Mouse (Mus musculus) cerebellum, adult 2 months (tissue): ENCODE measurements around the gene Card11. TPM values are rescaled to one million over a fixed set of nuclear protein-coding genes. Genes with fewer than 3 reads are reported as not detected.

Source experiments
- DNase-seq, 2 experiments: peaks; one replicate each; pipeline ENCODE4 v3.0.0; 2021
- H3K27ac ChIP-seq: fragments of 200-500 bp; 2 replicates; pipeline ENCODE4 v1.5.1; 2012; ENCODE audit warnings: low read length, control low read depth, inconsistent platforms; ENCODE audit not compliant: insufficient read depth
- H3K27me3 ChIP-seq: fragments of 200-500 bp; 2 replicates; pipeline ENCODE4 v1.6.1; 2012; ENCODE audit warnings: inconsistent platforms, mild to moderate bottlenecking, low read length, moderate library complexity; ENCODE audit not compliant: control insufficient read depth, insufficient read depth
- H3K4me1 ChIP-seq: fragments of 200-500 bp; 2 replicates; pipeline ENCODE4 v1.6.1; 2011; ENCODE audit warnings: low read length; ENCODE audit not compliant: control insufficient read depth, insufficient read depth
- H3K4me3 ChIP-seq: fragments of 200-500 bp; replicated peaks from 2 replicates; pipeline ENCODE3; 2011; ENCODE audit warnings: mild to moderate bottlenecking, low read depth, low read length, control low read depth; ENCODE audit not compliant: insufficient read depth
- CTCF ChIP-seq: fragments of 200-500 bp; IDR thresholded peaks from 2 replicates; pipeline ENCODE4 v1.5.1; 2011; ENCODE audit warnings: low read depth, mild to moderate bottlenecking, control low read depth, low read length, moderate library complexity, borderline replicate concordance; ENCODE audit not compliant: insufficient read depth
- POLR2A ChIP-seq: fragments of 200-500 bp; IDR thresholded peaks from 2 replicates; pipeline ENCODE4 v1.6.1; 2011; ENCODE audit warnings: low read length, control low read depth, borderline replicate concordance; ENCODE audit not compliant: insufficient read depth
- WGBS: fragments of 180-500 bp; shearing (Covaris S2); methylation state at CpG from one replicate; pipeline ENCODE4 v1.1.7; 2018; 5-methylcytosine and 5-hydroxymethylcytosine counted together
- polyA plus RNA-seq: library from polyadenylated mRNA; depleted of rRNA; stranded (reverse); fragments of >200 nt; gene quantifications from 2 replicates; pipeline ENCODE4 v1.2.3, GENCODE M21; 2012; rRNA removed

Card11 gene
- polyA plus RNA-seq, 1 experiment, result 0.44 TPM

DNA sequence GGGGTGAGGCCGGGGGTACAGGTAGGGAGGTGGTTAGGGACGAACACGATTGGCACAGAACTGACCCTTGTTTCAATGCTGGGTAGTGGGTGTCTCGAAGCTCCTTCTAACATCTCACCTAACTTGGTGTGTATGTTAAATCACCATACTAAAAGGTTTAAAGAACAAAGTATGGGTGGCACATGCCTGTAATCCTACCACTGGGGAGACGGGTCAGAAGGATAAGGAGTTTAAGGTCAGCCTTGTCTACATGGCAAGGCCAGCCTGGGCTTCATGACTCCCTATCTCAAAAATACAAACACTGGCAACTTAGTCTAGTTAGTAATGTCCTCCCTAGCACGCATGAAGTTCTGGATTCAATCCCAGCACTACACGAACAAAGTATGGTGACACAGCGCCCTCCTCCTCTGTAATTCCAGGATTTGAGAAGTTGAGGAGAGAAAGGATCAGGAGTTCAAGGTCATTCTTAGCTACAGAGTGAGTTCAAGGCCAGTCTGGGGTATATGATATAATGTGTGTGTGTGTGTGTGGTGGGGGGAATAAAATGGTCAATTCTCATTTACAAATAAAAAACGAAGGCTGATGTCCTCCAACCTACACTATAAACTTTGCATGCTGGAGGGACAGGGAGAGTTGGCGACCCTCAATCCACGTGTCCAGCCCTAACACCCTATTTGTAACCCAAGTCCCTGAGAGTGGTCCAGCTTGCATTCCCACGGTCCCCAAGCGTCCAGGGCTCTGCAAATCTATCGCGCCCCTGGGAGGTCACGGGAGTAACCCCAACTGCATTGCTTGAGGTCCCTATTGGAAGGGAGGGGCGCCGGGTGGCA, 171.1 kb downstream of the Card11 start:
- no peak for TF ChIP-seq POLR2A
- no peak for TF ChIP-seq CTCF
- no peak for DNase-seq
- 30% methylated on average over 18 of the region's 18 CpGs for WGBS

DNA sequence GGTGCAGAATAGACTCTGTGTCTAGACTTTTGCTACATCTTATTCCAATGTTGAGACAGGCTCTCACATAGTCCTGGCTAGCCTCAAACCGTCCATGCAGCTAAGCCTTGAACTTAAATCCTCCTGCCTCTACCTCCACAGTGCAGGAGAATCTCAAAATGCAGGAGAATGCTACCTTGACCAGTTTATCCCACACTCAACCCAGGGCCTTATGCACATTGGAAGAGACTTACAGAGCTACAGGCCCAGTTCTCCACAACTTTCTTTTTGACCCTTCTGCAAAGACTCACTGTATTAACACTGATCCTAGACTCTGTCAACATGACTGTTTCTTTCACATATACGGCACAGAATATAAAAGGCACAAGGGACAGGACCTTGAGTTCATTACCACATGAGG, 172.0 kb downstream of the Card11 start:
- Histone ChIP-seq H3K27ac (no peak overlapping the region), H3K27me3 (no peaks in the 10 kb centered on the region), H3K4me3 (no peak overlapping the region), H3K4me1 (no peaks in the 10 kb centered on the region; the same call in 1 of the 2 replicates)
- WGBS, result 57% methylated on average over 2 of the region's 2 CpGs
- no peak for DNase-seq
- TF ChIP-seq POLR2A, result no peak
- no peak for TF ChIP-seq CTCF

More for the DNA sequence above, 171.1 kb downstream of the Card11 start:
- Histone ChIP-seq H3K27ac (no peak overlapping the region), H3K4me1 (no peaks in the 10 kb centered on the region; the same call in 1 of the 2 replicates), H3K4me3 (peak overlapping the region; percentile 88), H3K27me3 (no peaks in the 10 kb centered on the region)

DNA sequence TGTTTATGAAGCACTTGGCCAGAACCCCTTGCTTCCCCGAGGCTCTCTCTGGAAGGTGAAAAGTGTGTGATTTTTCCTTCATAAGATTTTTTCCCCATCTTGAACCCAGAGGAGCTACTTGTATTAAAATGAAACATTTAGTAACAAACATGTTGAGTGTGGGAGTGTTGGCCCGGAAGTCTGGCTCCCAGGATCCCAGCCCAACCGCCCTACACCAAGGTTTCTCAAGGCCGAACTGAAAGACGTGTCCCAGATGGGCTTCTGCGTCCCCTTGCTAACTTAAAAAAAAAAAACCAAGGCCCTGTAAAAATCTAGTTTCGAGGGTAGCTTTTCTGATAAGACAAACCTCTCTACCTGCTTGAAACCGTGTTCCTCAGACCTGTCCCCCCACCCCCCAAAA, 172.5 kb downstream of the Card11 start:
- Histone ChIP-seq H3K27ac (no peak overlapping the region), H3K4me1 (no peaks in the 10 kb centered on the region; the same call in 1 of the 2 replicates), H3K4me3 (no peak overlapping the region), H3K27me3 (no peaks in the 10 kb centered on the region)
- 62% methylated on average over 8 of the region's 8 CpGs for WGBS
- no peak for DNase-seq
- TF ChIP-seq POLR2A, result no peak
- TF ChIP-seq CTCF, result no peak

DNA sequence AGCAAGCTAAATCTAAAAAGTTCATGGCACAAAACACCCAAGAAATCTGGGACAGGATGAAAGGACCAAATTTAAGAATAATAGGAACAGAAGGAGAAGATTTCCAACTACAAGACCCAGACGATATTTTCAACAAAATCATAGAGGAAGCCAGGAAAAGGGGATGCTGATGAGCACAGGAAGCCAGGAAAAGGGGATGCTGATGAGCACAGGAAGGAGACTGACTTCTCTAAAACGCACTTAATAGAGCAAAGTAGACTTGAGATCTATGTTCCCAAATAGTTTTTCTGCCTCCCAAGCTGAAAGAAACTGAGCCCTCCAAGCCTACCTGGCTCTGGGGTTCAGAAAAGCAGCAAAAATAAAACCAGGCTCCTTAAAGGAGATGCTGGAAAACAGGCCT, 173.0 kb downstream of the Card11 start:
- no peak for DNase-seq
- no peaks in the 10 kb centered on the region for H3K27me3 ChIP-seq
- no peak overlapping the region for H3K4me3 ChIP-seq
- H3K4me1 ChIP-seq, result no peaks in the 10 kb centered on the region; the same call in 1 of the 2 replicates
- TF ChIP-seq CTCF, result no peak
- TF ChIP-seq POLR2A, result no peak
- WGBS, result 47% methylated on average over 2 of the region's 2 CpGs
- no peak overlapping the region for H3K27ac ChIP-seq

DNA sequence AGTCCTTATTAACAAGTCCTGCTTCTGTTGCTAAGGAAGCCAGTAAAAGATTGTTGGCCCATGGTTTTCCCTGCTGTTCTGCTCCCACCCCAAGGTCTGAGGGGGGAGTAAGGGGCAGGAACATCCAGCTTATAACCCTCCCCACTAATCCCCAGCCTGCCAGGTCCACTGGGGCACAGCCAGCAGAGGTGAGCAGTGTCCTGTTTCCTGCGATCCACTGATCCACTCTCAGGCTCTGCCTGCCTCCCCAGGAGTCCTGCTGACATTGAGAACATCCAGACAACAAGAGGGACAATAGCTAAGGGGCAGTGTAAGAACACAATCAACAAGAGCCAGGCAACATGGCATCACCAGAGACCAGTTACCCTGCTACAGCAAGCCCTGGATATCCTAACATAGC, 173.6 kb downstream of the Card11 start:
- no peak overlapping the region for H3K4me3 ChIP-seq
- WGBS, result 30% methylated on average over 1 of the region's 1 CpGs
- no peaks in the 10 kb centered on the region for H3K27me3 ChIP-seq
- TF ChIP-seq CTCF, result no peak
- TF ChIP-seq POLR2A, result no peak
- no peaks in the 10 kb centered on the region; the same call in 1 of the 2 replicates for H3K4me1 ChIP-seq
- H3K27ac ChIP-seq, result 0 out of 2 replicates have a peak overlapping the region, but pooled peaks have one; percentile 1
- peak in 1 of 2 experiments; percentile 30 for DNase-seq

DNA sequence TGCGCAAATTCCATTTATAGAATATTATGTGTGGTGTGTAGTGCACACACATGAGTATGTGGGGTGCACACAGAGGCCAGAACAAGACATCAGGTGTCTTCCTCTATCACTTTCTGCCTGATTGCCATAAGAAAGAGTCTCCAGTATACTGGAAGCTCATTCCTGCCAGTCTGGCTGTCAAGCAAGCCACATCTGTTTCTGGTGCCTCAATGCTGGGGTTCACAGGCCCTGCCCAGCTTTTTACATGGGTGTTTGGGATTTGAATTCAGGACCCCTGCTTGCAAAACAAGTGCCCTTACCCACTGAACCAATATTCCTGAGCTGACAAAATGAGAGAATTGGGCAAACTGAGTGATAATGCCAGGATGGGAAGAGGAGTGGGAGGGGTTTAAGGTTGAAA, 174.3 kb downstream of the Card11 start:
- Histone ChIP-seq H3K27me3 (no peaks in the 10 kb centered on the region), H3K4me1 (no peaks in the 10 kb centered on the region; the same call in 1 of the 2 replicates), H3K4me3 (no peak overlapping the region), H3K27ac (no peak overlapping the region)
- WGBS, result 90% methylated on average over 1 of the region's 1 CpGs
- no peak for TF ChIP-seq CTCF
- TF ChIP-seq POLR2A, result no peak
- no peak for DNase-seq

DNA sequence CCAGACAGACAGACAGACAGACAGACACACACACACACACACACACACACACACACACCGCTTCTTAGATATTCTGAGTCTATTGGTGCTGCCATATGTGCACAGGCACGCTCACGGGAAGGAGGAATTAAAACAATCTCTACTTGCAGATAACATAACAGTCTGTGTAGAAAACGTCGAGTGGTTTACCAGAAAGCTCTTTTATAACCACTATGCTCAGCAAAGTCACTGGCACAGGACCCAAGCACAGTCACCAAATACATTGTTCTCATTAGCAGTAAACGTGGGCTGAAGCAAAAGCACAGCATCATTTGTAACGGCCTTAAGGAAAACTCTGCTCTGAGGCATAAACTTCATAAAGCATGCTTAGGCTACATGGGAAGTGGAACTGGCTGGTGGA, 176.3 kb downstream of the Card11 start:
- DNase-seq, result no peak
- H3K4me3 ChIP-seq, result no peak overlapping the region
- TF ChIP-seq CTCF, result no peak
- TF ChIP-seq POLR2A, result no peak
- no peaks in the 10 kb centered on the region; the same call in 1 of the 2 replicates for H3K4me1 ChIP-seq
- H3K27me3 ChIP-seq, result no peaks in the 10 kb centered on the region
- H3K27ac ChIP-seq, result no peak overlapping the region
- 88% methylated on average over 7 of the region's 7 CpGs for WGBS

DNA sequence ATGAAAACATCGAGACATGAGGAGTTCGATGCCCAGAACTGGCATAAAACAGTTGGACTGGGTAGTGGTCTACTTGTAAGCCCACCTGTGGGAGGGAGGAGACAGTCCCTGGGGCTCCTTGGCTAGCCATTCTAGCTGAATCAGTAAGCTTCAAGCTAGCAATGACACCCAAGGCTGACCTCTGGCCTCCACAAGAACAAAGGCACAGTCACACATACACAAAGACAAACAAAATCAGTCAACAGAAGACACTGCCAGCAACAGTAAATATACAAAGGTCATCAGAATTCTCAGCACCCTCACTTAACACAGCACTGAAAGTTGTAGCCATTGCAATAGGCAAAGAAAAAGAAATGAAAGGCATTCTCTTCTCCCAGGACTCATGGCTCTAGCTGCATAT, 177.0 kb downstream of the Card11 start:
- no peaks in the 10 kb centered on the region for H3K27me3 ChIP-seq
- H3K4me3 ChIP-seq, result no peak overlapping the region
- peaks cover 5% of the 10 kb centered on the region; the same call in 1 of the 2 replicates for H3K4me1 ChIP-seq
- DNase-seq, result no peak
- WGBS, result 88% methylated on average over 2 of the region's 2 CpGs
- H3K27ac ChIP-seq, result no peak overlapping the region
- TF ChIP-seq POLR2A (no peak), CTCF (no peak)

Other genes starting within 250 kb of the Card11 start
- gene Gna12, start 170.2 kb downstream of the Card11 start, polyA plus RNA-seq, result 104 and 123 TPM in 2 replicates
- 1.5 and 1.6 TPM in 2 replicates for gene Sdk1, start 240.9 kb upstream of the Card11 start, polyA plus RNA-seq